Mouse (Mus musculus) large intestine, adult 2 months (tissue): Measurements from ENCODE around the gene F11r. TPM values are rescaled to one million over a fixed set of nuclear protein-coding genes. Genes with fewer than 3 reads are reported as not detected.
A peak's percentile ranks its signal among the peaks of the same experiment; 100 is the strongest.
"Not testable (repeated sequence)": the region's sequence is repeated elsewhere in the genome, so short reads cannot be mapped to it uniquely, and the experiment has no call there.

Source experiments
- DNase-seq: peaks from one replicate; pipeline ENCODE4 v3.0.0-alpha.2; 2012; ENCODE audit warnings: low read depth, low spot score
- WGBS: fragments of 180-500 bp; shearing (Covaris S2); methylation state at CpG from one replicate; pipeline ENCODE4 v1.1.7; 2018; 5-methylcytosine and 5-hydroxymethylcytosine counted together
- polyA plus RNA-seq: library from polyadenylated mRNA; depleted of rRNA; stranded (reverse); fragments of >200 nt; gene quantifications from 2 replicates; pipeline ENCODE4 v1.2.3, GENCODE M21; 2012

F11r gene
- polyA plus RNA-seq, 1 experiment = 160 TPM

DNA sequence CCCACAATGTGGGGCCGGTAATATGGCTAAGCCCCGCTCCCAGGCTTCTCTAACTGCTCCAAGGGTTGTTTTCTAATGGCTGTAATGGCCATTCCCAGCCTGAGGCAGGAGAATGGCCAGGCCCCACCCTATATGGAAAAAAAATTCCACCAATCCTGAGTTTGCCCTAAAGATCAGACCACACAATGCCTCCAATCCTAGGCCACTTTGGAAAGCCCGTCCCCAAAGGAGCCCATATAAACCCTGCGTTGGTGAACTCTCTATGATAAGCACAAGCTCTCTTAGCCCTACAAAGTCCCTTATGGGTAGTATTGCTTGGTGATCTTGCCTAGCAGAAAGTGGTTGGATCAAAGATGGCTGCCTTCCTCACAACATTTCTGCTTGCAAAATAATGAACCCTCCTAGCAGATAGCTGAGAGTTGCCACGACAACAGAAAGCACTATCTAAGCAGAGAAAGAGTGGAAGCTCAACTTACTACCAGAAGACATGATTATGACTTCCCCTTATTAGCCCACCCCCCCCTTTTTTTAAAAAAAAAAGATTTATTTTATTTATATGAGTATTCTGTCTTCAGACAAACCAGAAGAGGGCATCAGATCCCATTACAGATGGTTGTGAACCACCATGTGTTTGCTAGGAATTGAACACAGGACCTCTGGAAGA is 28.5 kb downstream of the F11r start:
- WGBS = 88% methylated on average over 5 of the region's 5 CpGs
- DNase-seq = no peak

DNA sequence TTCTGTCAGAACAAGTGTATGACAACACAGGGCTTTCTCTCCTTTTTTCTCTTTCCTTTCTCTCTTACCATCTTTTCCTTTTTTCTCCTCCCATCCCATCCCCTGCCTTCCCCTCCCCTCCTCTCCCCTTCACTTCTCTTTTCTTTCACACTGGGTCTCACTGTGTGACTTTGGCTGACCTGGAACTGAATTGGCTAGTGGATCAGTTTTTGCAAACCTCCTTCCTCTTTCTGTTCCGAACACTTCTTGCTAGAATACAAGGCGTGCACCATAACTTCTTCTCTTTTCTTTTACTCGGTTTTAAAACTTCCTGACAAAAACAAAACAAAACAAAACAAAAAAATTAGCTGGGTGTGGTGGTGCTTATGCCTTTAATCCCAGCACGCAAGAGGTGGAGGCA is 29.2 kb downstream of the F11r start:
- WGBS = 66% methylated on average over 4 of the region's 4 CpGs
- DNase-seq = no peak

DNA sequence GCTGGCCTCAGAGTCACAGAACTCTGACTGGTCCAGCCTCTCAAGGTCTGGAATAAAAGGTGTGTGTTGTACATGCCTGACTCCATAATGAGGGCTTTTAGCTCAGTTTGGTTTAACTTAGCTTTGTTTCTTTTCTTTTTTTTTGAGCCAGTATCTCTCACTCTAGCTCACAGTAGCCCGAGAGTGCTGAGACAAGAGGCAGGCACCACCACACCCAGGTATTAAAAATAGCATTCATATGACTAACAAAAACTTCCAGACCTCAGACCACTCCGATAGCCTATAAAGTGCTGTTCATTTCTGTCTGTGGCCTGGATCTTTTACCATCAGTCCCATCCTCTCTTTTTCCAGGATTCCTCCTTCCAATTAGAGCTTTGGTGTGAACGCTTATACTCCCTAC is 32.3 kb downstream of the F11r start:
- no peak for DNase-seq
- WGBS = 27% methylated on average over 3 of the region's 3 CpGs

DNA sequence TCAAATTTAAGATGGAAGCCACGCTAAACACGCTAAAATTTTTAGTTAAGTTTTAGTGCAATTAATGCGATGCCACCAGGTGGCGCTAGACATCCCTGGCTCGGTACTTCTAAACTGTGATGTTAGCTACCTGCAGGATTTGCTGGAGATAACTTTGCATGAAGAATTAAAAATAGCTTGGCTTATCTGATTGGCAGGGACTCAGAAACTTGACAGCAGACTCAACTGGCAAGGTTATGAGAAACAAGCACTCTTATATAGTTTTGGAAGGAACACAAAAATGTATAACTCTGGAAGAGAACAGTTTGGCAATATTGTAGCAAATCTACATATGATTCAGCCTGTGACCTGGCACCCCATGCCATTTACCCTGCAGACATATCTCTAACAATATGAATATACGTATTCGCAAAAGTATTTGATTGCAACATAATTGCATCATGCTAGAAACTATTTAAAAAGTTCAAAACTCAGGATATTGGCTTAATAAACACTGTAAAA is 33.1 kb downstream of the F11r start:
- no peak for DNase-seq

DNA sequence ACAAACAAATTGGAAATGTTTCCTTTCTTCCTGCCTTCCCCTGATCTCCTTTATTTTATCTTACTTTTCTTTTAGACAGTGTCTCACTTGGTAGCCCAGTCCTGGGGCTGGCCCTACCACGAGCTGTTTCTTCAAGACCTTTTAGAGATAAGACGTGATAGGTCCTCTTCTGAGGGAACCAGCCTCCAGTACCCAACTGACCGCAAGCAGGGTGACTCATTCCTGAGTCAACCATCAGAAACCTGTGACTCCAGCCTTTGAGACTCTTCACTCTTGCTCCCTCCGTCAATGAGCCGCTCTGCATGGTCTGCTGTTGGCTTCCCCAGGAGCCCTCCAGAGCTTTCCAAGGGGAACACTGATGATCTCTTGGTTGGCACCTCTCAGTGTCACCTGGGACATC is 33.6 kb downstream of the F11r start:
- no peak for DNase-seq
- WGBS = 64% methylated on average over 5 of the region's 5 CpGs

More for the DNA sequence above, 33.1 kb downstream of the F11r start:
- WGBS = 15% methylated on average over 7 of the region's 7 CpGs

DNA sequence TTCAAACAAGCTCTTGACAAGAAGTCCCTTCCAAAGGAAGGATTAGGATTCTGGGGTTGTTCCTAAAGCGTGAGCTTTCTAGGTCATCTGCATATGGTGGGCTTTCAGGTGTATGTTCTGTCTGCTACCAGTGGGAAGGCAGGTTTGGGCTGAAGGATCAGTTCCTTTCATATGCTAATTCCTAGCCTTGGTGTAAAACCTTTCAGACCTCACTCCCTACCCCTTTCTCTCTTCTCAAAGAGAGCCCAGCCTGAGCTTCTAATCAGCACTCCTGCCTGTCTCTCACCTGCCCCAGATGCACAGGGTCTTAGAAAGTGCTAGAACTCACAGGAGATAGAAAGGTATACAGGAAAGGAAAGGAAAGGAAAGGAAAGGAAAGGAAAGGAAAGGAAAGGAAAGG is 34.1 kb downstream of the F11r start:
- WGBS = 97% methylated on average over 1 of the region's 1 CpGs
- no peak for DNase-seq

DNA sequence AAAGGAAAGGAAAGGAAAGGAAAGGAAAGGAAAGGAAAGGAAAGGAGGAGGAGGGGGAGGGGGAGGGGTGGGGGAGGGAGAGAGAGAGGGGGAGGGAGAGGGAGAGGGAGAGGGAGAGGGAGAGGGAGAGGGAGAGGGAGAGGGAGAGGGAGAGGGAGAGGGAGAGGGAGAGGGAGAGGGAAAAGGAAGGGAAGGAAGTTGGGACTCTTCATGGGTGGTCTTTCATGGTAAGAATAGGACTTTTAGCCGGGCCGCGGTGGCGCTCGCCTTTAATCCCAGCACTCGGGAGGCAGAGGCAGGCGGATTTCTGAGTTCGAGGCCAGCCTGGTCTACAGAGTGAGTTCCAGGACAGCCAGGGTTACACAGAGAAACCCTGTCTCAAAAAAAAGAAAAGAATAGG is 34.6 kb downstream of the F11r start:
- DNase-seq = not testable (repeated sequence)
- 95% methylated on average over 8 of the region's 8 CpGs for WGBS

DNA sequence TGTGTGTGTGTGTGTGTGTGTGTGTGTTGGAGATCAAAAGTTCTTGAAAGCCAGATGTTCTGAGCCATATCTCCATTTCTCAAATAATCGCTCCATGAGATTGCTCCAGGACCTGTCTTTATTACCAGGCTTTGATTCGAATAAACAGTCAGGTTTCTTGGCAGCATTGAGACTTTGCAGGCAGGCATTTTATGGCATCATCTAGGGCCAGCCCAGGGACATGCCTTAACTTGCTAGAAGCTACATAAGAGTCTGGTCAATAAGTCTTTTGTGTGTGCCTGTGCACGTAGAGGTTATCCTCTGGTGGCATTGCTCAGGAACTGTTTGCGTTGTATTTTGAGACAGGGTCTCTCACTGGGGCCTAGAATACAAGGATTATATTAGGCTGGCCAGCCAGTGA is 36.2 kb downstream of the F11r start:
- 15% methylated on average over 4 of the region's 4 CpGs for WGBS
- DNase-seq = no peak

DNA sequence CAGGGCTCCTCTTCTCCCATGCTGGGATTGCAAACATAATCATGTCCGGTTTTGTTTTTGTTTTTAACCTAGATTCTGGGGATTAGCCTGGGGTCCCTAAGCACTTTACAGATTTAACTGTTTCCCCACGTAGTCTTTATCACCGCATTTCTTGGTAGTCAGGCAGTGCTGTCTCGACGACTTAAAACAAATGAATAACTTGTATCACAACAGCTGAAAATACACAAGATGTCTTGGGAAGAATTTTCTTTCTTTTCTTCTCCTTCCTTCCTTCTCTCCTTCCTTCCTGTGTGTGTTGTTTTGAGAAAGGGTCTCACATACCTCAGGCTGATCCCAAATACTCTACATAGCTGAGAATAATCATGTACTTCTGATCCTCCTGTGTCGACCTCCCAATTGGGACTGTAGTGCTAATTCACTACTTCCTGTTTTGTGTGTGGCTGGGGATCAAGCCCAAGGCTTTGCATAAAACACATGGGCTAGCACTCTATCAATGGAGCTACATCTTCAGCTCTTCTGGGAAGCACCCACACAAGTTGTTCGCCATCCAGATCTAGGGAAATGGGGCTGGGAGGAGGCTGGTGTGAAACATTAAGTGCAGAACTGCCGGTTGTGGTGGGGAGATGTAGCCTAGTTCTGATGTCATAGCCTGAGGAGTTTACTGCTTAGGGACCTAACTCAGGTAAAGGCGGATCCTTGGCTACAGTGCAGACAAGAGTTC is 36.7 kb downstream of the F11r start:
- WGBS = 50% methylated on average over 9 of the region's 9 CpGs

DNA sequence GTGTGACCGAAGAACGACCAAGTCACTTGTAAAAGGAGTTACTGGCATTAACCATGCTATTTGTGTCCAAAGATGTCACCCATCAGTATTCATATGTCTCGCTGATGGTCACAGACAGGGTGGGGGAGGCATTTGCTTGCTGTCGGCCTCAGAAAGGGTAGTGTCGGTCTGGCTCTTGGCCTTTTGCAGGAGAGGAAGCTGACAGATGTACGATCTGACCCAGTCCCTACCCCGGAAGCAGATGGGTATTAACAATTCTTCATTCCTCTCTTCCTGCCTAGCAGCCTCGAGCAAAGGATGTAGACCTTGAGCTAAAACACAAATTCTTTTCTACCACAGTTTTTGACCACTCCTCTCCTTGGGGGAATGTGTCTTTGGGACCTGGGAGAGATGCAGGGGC is 39.8 kb downstream of the F11r start:
- no peak for DNase-seq
- WGBS = 62% methylated on average over 8 of the region's 8 CpGs

More for the DNA sequence above, 36.7 kb downstream of the F11r start:
- no peak for DNase-seq

DNA sequence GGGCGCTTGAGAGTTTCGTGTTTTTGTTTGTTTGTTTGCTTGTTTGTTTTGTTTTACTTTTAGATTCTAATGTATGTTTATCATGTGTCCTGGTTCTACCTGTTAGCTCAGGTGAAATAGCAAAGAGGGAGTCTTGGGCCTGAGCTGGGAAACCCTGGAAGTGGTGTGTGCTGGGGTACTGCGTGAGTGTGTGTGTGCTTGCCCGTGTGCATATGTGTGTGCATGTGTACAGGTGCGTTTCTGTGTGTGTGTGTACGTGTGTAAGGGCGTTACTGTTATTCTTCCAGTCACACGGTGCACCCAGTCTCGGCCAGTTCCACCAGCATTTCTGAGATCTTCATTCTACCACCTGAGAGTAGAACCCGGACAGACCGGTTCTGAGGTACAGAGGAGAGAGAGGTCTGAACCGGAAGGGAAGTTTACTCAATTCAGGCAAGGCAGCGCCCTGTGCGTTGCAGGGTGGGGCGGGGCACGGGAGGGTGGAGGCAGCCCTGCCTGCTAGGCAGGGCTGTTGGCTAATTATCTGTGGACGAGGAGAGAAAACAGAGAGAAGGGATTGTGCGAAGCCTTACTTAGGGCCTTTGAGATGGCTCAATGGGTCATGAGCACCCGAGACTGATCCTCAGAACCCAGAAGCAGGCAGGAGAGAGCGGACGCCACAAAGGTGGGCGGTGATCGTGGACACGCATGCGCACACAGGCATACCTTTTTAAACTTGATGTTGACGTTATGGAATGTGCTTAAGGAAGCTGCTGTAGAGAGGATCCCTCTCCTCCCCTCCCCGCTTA is 40.6 kb downstream of the F11r start:
- WGBS = 25% methylated on average over 27 of the region's 27 CpGs
- DNase-seq = peak; percentile 92

DNA sequence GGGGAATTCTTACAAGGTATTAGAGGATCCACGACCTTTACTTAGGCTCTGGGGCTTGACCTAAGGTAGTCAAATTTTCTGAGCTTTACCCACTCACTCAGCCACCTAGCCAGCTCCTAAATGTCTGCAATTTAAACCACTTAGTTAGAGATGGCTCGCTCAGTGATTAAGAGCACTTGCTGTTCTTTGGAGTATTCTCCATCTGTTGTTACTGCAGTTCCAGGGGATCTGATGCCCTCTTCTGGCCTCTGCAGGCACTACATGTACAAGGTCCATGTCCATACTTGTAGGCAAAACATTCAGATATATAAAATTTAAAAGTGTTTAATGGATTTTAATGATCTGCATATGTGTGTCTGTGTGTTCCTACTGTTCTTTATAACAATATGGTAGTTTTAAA is 41.6 kb downstream of the F11r start:
- 16% methylated on average over 2 of the region's 2 CpGs for WGBS
- no peak for DNase-seq

DNA sequence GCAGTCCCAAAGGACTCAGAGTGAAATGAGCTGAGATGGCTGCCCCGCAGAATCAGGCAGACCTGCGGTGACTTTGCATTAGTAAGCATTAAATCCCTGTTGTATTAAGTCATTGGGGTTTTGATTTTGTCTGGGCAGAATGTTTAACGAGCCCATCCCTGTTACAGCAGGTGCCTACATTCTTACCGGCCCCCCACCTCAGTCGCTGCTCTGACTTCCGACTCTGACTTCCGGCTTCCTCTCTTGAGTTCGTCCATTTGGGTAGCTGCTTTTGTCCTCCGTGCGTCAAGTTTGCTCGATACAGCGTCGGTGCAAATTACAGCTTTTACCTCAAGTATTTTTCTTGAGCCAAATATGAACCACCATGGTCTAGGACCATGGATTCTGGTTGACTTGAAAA is 56.9 kb downstream of the F11r start:
- no peak for DNase-seq
- WGBS = 90% methylated on average over 13 of the region's 13 CpGs

DNA sequence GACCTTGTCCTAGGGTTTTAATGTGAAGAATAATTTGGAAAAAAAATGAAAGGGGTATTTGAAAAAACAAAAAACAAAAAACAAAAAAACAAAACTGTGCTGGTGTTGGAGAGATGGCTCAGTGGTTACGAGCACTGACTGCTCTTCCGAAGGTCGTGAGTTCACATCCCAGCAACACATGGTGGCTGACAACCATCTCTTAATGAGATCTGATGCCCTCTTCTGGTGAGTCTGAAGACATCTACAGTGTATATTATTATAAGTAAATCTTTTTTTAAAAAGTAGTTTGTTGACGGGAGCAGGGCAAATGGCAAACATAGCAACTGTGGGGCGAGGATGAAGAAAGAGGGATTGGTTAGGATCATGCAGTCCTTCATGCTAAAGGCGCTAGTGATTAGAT is 58.0 kb downstream of the F11r start:
- DNase-seq = no peak
- 88% methylated on average over 6 of the region's 6 CpGs for WGBS

DNA sequence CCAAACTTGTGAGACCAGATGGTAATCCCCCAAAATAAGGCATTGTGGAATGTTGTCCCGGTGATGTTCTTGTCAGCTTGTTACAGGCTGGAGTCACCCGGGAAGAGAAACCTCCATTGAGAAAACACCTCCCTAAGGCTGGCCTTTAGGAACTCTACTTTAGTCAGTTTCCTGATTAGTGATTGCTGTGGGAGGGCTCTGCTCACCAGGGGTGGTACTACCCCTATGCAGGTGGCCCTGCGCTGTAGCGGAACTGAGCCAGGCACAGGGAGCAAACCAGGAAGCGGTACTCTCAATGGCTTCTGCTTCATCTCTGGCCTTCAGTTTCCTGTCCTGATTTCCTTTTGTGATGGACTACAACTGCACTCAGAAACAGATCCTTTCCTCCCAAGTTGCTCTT is 62.5 kb downstream of the F11r start:
- WGBS = 88% methylated on average over 5 of the region's 5 CpGs
- DNase-seq = no peak

DNA sequence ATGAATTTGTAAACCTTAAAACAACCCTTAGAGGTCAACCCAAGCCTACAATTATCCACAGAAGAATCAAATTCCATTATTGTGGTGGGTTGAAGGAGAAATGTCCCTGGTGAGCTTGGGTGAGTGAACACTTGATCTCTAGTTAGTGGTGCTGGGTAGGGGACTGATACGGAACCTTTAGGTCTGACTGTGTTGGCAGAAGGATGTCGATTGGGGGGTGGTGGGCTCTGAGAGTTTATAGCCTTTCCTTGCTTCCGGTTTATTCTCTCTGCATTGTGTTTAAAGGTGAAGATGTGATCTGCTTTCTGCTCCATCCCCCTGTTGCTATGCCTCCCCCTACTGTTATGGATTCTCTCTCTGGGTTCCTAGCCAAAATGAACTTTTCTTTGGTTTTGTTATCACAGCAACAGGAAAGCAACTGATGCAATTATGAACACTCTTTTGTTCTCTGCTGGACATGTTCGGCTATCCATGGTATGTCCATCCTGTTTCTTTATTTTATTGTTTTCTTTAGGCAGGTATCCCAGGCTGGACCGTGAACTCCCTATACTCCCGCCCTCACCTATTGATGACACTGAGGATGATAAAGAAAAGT is 63.8 kb downstream of the F11r start:
- WGBS = 59% methylated on average over 6 of the region's 6 CpGs
- no peak for DNase-seq

DNA sequence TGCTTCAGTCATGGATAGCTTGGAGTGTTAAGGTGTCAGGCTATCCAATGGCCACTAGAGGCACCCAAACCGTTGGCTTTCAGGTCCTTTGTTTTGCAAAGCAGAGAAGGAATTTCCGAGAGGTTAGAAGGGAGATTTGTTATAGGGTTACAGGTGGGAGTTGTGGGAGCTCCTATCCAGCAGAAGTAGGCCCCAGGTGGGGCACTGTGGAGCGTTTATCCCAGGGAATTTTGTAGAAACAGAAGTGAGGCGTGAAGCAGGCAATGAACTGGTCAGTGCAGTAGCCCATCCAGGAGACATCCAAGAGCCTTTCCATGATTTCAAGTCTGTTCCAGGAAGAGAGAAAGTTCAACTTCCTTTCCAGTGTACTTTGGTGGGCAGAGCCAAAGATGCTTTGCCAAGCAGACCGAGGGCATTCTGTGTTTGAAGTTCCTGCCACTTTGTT is 64.3 kb downstream of the F11r start:
- WGBS = 6% methylated on average over 5 of the region's 5 CpGs
- DNase-seq = no peak

DNA sequence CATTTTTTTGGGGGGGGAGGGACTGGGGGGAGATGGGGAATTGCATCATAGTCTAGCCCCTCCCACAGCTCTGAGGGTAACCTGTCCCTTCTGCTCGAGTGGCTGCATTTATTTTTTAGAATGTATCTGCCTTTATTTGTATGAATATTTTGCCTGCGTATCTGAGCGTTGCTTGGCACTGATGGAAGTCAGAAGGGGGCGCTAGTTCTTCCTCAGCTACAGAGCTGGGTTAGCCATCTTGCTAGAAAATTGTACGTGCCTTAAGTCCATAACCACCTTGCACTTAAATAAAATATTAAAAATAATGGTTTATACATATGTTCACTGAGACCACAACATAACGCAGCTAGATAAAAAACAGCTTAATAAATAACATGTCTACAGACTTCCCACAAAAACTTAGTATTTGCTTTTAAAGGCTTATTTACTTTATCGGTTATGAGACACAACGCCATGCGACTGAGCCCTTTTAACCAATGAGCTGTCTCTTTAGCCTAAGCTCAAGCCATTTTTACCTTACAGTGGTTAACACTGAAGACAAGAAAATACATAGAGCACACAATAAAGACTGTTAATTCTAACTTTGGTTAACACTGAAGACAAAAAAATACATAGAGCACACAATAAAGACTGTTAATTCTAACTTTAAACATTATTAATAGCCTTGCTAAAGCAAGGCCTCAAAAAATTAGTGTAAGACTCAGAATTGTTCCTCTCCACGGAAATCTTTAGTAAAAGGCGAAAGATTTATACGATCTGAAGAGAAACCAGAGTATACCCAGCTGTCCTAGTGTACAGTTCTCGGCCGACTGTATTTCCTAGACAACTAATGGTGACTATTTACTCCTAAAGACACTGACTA is 65.3 kb downstream of the F11r start:
- 2% methylated on average over 14 of the region's 14 CpGs for WGBS
- peak; percentile 54 for DNase-seq

DNA sequence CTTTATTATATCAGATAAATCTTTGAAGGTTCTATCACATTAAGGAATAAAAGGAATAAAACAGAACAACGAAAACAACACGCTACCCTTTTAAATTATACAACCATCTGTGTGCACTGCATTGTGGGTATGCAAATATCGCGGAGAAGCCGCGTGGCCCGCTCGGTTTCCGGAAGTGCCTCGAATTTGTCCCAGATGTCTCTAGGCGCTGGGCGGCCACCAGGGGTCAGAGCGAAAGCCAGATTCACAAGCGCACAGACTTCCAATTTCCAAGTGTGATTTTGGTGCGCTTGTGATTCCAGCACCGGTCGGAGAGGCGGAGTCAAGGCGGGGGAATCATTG is 65.9 kb downstream of the F11r start, which contains the start of gene Alyref2:
Alyref2 (plus strand) TSS at position 229 of the 342 bp plus-strand sequence.
- peak; percentile 89 for DNase-seq
- WGBS = under 1% methylated on average over 19 of the region's 19 CpGs
